Mouse (Mus musculus): ENCODE measurements around the gene AC124108.1. TPM values are rescaled to one million over a fixed set of nuclear protein-coding genes. Genes with fewer than 3 reads are reported as not detected.

Gene AC124108.1
- total RNA-seq, 2 experiments from 2014 or later, result not detected

DNA sequence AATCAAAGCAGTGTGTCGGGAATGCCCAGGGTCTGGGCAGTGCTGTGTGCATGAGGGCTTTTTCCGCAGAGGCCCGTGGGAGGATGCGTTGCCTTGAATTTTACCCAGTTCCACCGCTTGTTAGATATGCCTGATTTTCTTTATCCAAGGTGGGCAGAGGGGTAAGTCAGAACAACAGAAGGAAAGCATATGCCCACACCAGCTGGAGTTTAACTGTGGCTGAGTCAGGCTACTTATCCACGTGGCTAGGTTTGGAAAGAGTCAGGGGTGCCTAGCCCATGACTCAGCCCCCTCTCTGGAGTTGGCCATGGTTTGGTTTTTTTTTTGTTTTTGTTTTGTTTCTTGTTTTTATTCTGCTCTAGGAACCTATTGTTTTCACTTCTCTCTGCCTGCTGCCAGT, 8.0 kb downstream of the AC124108.1 start:
- no peak for DNase-seq
- intact Hi-C loops (cut with DNase I), result no loop called here

DNA sequence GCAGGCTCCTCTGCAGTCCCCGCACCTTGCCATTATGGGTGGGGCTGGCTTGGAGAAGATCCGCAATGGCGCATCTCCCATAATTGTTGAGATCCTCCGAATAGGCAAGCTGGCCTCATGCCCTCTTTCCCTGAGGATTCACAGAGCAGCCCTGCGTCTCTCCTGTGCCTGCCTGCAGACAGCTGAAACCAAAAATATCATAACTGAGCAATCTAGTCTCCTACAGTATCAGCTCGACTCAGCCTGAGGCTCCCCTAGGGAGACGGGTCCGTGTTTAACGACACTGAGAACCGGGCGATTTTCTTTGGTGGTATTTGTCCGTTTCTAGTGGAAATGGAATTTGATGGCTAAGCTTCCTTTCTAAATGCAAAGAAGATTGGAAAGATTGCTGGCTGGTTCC, 8.7 kb downstream of the AC124108.1 start:
- intact Hi-C loops (cut with DNase I), result no loop called here
- no peak for DNase-seq

DNA sequence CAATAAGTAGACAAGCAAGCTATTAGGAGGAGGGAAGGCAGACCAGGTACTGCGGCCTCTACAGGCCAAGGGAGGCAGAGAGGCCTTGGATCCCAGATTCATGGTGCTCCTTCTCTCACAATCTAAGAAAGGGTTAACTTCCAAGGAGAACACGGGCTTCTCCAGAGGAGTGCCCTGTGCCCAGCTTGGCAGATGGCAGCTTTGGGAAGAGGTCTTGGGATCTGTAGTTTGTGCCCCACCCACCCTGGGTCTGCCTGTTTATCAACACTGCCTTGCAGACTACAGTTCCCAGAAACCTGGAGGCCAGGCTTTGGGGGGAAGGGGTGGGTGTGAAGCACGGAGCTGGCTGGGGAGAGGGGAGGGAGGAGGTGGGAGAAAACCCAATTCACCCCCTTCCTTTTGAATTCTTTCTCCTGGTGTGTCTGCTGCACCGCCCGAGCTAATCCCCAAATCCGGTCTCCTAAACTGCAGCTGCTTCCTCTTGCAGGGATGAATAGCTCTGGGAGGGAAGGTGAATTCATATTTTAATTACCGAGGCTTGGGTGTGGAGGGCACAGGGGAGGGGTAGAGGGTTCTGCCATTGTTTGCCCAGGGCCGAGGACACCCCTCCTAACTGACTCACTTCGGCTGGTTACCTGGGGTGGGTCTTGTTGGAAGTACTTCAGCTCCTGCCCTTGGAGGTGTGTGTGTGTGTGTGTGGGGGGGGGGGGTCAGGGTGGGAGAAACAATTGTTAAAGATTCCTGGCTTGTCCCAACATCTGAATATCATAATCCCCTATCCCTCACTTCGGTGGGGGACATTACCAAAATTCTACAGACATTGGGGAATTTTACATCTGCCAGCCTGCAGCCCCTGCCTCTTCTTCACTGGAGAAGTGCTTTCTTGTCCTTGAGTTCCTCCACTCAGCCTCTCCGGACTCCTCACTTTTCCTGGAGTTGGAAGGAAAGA, 9.6 kb downstream of the AC124108.1 start:
- intact Hi-C loops (cut with DNase I), result no loop called here
- DNase-seq, result no peak

DNA sequence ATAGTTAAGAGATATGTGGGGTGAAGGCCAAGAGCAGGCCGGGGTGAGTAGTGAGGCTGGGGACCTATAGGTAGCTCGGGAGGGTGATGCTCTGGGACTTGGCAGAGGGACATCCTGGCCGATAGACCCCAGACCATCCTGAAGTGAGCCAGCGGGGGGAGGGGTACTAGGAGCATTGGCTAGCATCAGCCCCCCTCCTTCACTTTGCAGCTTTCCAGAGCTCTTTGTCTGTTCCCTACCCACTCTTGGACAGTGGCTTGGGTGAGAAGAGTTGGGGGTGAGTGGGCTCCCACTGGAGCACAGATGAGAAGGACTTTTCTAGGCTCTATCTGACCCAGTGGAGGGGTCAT, 10.2 kb downstream of the AC124108.1 start:
- intact Hi-C loops (cut with DNase I), result no loop called here
- DNase-seq, result no peak

DNA sequence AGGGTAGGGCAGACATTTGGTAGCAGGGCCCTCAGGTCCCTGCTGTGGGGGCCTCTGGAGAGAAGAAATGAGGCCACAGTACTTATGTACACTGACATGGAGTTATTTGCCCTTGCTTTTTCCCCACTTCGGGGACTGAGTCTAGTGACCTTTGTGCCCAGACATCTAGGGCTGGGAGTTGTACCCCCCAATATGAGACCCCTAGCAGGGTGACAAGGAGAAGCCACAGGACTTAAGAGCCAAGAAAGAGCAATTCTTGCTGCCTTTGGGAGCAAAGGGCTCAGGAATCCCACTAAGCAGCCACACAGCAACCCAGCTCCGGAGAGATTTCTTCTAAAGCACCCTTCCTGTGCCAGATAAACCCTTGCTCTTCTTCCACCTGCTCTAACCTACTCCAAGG, 10.7 kb downstream of the AC124108.1 start:
- intact Hi-C loops (cut with DNase I), result no loop called here

DNA sequence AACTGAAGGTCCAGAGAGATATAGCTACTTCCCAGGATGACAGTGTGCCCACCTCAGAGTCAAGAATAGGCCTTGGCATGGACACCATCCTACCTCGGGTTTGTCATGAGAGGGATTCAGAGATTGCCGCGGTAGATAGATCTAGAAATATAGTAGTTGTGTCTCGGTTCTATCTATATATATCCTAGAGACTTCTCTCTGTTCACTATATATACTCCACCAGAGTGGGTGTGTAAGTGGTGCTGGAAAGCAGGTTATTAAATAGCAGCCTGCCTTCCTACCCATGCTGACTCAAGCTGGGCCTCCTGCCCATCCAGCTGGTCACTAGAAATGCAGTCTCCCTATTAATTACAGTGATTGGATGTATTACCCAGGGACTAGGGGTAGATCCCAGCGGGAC, 11.5 kb downstream of the AC124108.1 start:
- intact Hi-C loops (cut with DNase I), result no loop called here
- DNase-seq, result no peak

More for the DNA sequence above, 10.7 kb downstream of the AC124108.1 start:
- no peak for DNase-seq

DNA sequence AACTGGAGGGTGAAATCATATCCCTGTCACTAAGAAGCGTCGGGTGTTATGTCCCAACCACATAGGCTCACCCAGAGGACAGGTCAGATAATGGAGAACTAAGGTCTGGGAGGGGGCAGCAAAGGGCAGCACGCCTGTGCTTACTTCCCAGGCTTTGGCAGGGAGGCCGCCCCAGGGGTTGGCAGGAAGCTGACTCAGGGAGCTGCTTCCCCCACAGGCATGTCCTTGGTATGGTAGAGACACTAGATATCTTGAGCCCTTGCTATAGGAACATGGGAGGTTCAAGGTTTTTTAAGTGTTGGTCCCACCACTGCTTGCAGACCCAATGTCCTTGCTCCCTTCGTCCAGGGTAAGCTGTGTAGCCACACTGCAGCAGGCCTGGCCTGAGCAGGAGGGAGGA, 14.7 kb downstream of the AC124108.1 start:
- intact Hi-C loops (cut with DNase I), result loop anchor here (5.0 kb wide), 1 partner anchor 39 kb away; no protein-coding TSS in a partner anchor
- DNase-seq, result no peak

DNA sequence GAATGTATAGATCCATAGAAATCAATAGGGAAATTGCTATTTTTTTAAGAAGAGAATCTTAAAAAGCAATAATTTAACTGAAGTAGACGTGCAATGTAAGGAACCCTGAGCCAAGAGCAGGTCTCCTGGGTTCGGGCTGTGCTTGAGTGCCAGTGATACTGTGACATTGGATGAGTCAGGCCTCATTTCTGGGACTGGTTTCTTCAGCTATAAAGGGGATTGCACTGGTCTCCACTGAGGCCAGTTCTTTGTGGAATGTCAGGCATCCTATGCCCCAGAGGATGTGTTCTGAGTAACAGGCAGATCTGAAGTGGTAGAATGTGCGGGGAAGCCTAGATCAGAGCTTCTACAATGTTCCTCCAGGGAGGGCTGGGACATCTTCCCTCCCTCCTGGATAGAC, 15.6 kb downstream of the AC124108.1 start:
- no peak for DNase-seq
- intact Hi-C loops (cut with DNase I), result loop anchor here (5.0 kb wide), 1 partner anchor 40 kb away; no protein-coding TSS in a partner anchor

DNA sequence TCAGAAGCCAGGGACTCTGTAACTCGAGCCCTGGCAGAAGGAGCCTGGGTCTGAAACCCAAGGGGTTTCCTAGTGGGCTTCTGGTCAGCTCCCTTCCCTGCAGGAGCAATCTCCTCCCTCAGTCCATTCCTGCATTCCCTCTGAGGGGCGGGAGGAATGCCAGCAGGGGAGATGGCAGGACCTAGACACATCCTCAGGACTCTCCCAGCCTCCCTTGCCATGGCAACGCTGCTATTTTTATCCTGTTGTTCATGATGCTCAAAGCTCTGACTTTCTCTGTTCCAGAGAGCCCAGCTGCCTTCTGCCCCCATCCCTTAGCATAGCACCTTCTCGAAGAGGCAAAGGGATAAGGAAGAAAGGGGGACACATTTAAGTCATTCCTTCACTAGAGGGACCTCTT, 16.9 kb downstream of the AC124108.1 start:
- peak in 1 of 2 experiments; percentile 35 for DNase-seq
- intact Hi-C loops (cut with DNase I), result loop anchor here (5.0 kb wide), 1 partner anchor 41 kb away; no protein-coding TSS in a partner anchor

DNA sequence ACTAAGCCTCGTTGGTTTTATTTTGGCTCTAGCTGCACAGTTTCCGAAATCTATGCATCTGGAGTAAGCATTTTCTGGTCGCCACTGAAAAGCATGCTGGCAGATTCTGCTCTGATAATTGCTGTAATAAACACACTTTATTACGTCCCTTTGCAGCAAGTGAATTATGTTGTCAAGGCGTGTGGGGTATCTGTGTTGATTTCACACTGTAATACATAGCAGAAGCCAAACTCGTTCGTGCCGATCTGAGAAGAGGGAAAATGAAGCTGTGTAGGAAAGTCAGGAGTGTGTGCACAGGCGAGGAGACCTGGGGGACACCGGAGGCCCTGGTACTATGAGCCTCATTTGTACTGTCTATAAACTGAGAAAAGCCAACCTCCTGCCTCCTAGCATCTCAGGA, 18.1 kb downstream of the AC124108.1 start:
- no peak for DNase-seq
- intact Hi-C loops (cut with DNase I), result loop anchor here (5.0 kb wide), 1 partner anchor 42 kb away; no protein-coding TSS in a partner anchor

DNA sequence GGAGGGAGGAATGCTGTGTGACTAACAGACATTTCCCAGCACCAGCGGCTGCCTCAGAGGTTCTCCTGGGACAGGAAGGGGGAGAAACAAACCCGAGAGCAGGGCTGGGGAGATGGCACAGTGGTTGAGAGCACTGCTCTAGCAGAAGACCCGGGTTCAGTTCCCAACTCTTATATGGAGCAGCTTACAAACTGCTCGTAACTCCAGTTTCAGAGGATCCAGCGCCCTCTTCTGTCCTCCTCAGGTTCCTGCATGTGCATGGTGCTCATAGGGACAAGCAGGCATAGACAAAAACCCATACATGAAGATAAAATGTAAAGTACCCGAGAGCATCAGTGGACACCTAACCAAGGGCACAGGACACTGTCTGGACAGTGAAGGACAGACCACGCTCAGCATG, 19.7 kb downstream of the AC124108.1 start:
- intact Hi-C loops (cut with DNase I), result loop anchor here (5.0 kb wide), 1 partner anchor 91 kb away; no protein-coding TSS in a partner anchor
- DNase-seq, result peak in 1 of 2 experiments; percentile 44

DNA sequence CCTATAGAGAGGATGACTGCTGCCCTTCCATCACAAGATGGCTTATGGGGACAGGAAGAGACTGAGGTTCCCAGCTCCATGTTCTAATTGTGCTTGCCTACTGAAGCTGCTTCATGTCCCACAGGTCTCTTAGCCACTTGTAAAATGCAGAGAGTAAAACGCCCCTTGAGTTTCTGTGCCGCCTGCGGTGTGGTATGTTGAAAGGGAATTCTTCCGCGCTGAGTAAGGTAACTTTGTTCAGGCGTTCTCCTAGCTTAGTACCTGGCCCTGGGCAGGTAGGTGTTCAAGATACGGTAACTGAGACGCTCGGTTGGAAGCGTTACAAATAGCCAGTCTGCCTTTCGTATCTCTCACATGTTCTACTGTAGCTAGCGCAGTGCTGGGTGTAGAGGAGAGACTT, 20.4 kb downstream of the AC124108.1 start:
- DNase-seq, result no peak
- intact Hi-C loops (cut with DNase I), result loop anchor here (5.0 kb wide), 1 partner anchor 91 kb away; no protein-coding TSS in a partner anchor

DNA sequence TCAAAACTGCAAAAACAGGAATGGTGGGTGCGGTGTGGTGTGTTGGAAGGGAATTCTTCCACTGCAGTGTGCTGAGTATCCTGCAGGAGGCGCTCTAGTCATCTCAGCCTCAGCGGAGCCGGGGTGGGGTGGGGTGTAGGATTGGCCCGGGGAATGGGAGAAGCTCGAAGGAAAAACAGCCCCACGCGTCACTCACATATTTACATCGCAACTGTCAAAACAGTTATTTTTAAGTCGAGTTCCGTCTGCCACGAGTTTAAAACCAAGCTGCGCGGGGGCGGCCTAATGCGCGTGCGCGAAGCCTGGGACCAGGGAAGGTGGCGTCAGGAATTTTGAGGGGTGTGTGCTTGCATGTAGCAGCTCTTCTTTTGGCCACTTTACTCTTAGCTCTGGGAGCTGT, 21.0 kb downstream of the AC124108.1 start:
- intact Hi-C loops (cut with DNase I), result loop anchor here (5.0 kb wide), 1 partner anchor 90 kb away; no protein-coding TSS in a partner anchor
- peak; percentile 59 to 72 for DNase-seq

DNA sequence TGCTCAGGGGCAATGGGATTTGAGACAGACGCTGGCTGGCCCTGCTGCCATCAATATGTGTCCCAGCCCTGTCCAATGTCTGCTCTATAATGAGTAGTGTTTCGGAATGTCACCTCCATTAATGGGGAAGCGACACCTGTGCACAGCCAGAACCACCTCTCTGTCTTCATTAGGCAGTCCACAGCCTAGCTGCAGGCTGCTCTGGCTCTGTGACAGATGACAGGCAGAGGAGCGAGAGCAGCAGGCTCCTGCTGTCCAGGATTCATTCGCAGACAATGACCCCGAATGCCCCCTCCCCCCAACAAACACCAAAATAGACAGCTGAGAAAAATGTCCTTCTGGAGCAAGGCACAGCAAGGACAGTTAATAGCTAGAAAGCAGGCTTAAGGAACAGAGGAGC, 21.8 kb downstream of the AC124108.1 start:
- no peak for DNase-seq
- intact Hi-C loops (cut with DNase I), result loop anchor here (5.0 kb wide), 1 partner anchor 89 kb away; no protein-coding TSS in a partner anchor

DNA sequence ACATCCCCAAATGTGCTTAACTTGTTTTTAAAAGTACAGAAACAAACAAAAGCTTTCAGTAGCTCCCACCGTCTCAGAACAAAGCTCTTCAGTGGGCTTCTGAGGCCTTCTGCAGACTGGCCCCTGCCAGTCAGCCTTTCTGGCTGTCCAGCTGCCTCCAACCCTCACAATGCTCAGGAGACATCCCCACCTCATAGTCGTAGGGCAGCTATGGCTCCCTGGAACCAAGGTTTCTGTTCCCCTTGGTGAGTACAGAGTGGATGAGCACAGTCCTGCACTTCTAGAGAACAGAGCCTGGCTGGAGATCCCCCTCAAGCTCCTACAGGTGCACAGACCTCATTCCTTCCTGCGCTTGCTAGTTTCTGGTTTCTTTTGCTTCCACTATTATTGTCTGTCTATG, 25.0 kb downstream of the AC124108.1 start:
- intact Hi-C loops (cut with DNase I), result no loop called here

DNA sequence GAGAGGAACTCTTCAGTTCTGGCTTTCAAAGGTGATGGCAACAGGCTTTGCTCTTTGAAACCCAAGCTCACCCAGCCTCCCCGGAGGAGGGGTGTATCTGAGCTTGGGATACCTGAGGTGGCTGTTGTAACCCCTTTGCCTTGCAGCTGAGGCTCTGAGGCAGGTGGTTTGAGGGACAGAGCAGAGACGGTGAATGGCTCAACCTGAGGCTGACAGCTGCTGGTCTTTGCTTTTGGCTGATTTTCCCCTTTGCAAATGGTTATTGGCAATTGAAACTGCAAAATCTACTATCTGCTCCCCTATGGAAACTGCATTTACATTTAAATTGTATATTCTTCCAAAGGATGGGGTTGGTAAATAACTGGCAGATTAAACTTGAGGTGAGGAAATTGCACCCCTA, 30.4 kb downstream of the AC124108.1 start:
- no peak for DNase-seq
- intact Hi-C loops (cut with DNase I), result no loop called here

More for the DNA sequence above, 25.0 kb downstream of the AC124108.1 start:
- no peak for DNase-seq

DNA sequence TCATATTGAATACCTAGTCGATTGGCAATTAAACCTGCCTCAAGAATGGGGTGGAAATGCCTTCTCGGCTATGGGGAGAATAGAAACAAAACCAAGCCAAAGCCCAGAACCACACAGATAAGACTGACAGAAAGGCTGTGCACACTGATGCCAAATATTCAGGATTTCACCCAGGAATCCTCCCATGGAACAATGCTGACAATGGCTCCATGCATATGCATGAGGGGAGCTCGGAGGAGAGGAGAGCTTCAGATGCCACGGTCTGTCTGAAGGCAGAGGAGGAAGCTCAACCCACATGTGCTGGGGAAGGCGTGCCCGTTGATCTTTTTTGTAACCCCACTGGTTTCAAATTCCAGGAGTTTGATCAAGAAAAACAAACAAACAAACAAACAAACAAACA, 30.9 kb downstream of the AC124108.1 start:
- no peak for DNase-seq
- intact Hi-C loops (cut with DNase I), result no loop called here

DNA sequence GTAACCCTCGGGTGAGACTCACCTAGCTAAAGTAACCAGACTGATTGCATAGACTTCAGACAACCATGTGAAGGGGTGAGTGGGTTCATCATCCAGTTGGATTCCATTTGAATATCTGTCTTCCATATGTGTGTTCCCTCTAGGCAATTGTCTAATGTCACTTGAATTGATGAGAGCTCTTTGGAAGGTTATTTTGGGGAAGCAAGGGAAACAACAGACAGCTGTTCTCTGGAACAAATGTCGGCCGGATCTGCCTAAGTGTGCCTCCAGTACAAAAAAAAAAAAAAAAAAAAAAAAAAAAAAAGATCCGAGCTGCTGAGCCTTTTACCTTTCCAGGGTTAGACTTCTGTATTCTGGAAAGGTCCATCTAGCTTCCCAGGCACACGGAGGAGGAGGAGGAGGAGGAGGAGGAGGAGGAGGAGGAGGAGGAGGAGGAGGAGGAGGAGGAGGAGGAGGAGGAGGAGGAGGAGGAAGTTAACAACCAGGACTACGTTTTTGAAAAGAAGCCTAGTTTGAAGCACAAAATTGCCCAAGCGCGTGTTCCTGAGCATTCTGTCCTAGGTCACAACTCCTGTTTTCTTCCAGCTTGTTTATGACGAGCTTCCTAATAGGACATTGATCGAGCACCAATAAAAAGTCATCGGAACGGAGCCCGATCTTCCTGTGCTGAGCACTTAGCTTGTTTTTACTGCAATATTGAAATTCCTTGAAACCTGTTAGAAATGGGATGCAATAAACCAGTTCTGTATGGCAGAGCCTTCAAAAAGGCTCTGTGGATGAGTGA, 35.2 kb downstream of the AC124108.1 start:
- DNase-seq, result no peak
- intact Hi-C loops (cut with DNase I), result no loop called here

DNA sequence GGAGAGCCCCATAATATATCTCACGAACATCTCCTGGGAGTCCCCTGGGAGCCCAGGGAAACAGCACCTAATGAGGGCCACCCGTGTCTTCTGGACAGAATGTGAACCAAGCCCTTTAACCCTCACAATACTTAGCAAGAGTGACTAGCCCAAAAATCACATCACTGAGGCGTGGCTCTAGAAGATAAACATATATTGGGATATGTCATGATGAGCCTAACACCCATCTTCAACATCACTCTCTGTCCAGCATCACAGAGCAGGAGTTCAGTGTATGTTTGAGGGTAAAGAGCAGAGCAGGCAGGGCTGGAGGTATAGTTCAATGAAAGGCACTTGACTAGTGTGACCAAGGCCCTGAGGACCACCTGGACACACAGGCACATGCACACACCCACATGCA, 38.4 kb downstream of the AC124108.1 start, which contains the start of gene Gm10188:
TSS of gene Gm10188 (minus strand) at position 101 of the 400 bp plus-strand sequence.
- intact Hi-C loops (cut with DNase I), result no loop called here
- no peak for DNase-seq

DNA sequence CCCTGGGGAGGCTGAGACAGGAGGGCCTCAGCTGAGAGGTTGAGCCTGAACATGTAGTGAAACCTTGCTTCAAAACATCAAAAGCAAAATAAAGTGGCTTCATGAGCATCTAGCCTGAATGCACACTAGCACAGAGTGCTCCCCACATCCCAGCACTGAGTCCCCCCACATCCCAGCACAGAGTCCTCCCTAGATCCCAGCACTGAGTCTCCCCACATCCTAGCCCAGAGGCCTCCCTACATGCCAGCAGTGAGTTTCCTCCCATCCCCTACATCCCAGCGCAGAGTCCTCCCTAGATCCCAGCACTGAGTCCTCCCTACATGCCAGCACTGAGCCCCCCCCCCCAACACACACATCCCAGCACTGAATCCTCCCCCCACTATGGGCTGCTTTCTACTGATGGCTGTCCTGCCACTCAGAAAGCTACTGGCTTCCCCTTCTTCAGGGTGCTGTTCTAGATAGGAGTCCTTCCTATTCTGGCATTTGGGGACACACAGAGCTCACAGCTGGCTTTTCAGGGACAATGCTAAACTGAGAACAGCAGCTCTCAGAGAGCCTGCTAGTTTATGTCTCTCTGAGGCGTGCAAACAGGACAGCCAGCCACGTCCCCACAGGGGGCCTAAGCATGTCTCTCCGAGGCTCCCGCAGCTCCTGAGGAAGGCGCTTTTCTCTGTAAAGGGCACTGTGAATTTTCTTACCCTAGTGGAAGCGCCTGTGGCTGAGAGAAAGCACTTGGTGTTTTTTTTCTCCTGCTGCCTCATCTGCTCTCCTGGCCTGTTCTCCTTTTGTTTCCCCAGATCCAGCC, 40.4 kb downstream of the AC124108.1 start:
- no peak for DNase-seq
- intact Hi-C loops (cut with DNase I), result no loop called here
